Mouse (Mus musculus) MEL (cell line): ENCODE data around the gene Cab39. TPM values are rescaled to one million over a fixed set of nuclear protein-coding genes. Genes with fewer than 3 reads are reported as not detected.

Experiments
- DNase-seq: peaks from one replicate; pipeline ENCODE4 v3.0.0; 2011; ENCODE audit warnings: low read depth, low spot score
- H3K27ac ChIP-seq: 2 replicates; pipeline ENCODE4 v1.5.1; 2012; ENCODE audit warnings: low read depth, mild to moderate bottlenecking, control low read depth, low read length, moderate library complexity; ENCODE audit not compliant: control insufficient read depth
- H3K27me3 ChIP-seq, 2 experiments: fragments of 150-350 bp in 1 of 2; sonication (generic) in 1 of 2; 2 replicates each; pipeline ENCODE4 v1.6.1; 2012; ENCODE audit warnings: low read length in 2 of 2, mild to moderate bottlenecking in 2 of 2, improper control_type of control experiment in 1 of 2, moderate library complexity in 1 of 2; ENCODE audit not compliant: insufficient read depth in 2 of 2, control insufficient read depth in 1 of 2
- H3K36me3 ChIP-seq, 2 experiments: 2 replicates each; pipeline ENCODE4 v1.6.1; 2012 to 2014; ENCODE audit warnings: low read length in 2 of 2, improper control_type of control experiment in 1 of 2, inconsistent platforms in 1 of 2, mild to moderate bottlenecking in 1 of 2; ENCODE audit not compliant: insufficient read depth in 2 of 2, control insufficient read depth in 1 of 2
- H3K4me1 ChIP-seq, 2 experiments: fragments of 150-350 bp in 1 of 2; sonication (generic) in 1 of 2; 2 replicates each; pipeline ENCODE4 v1.6.1; 2012; ENCODE audit warnings: low read length in 2 of 2, improper control_type of control experiment in 1 of 2, mild to moderate bottlenecking in 1 of 2; ENCODE audit not compliant: insufficient read depth in 2 of 2, control insufficient read depth in 1 of 2
- H3K4me3 ChIP-seq, 2 experiments: fragments of 150-350 bp in 1 of 2; sonication (generic) in 1 of 2; 2 replicates each; pipeline ENCODE4 v1.5.1; 2012; ENCODE audit warnings: low read depth in 2 of 2, low read length in 2 of 2, mild to moderate bottlenecking in 2 of 2, moderate library complexity in 2 of 2, control low read depth in 1 of 2, improper control_type of control experiment in 1 of 2; ENCODE audit not compliant: control insufficient read depth in 1 of 2, insufficient read depth in 1 of 2
- H3K79me2 ChIP-seq: 2 replicates; pipeline ENCODE4 v1.6.1; 2012; ENCODE audit warnings: mild to moderate bottlenecking, low read length, moderate library complexity; ENCODE audit not compliant: control insufficient read depth, poor library complexity, insufficient read depth
- H3K9ac ChIP-seq: 2 replicates; pipeline ENCODE4 v1.6.1; 2012; ENCODE audit warnings: low read depth, mild to moderate bottlenecking, control low read depth, low read length, moderate library complexity; ENCODE audit not compliant: control insufficient read depth, poor library complexity, severe bottlenecking
- H3K9me3 ChIP-seq: fragments of 150-350 bp; sonication (generic); replicated peaks from 2 replicates; pipeline ENCODE4 v1.6.1; 2012; ENCODE audit warnings: mild to moderate bottlenecking, low read length, improper control_type of control experiment, moderate library complexity; ENCODE audit not compliant: insufficient read depth
- BHLHE40 ChIP-seq: IDR thresholded peaks from 2 replicates; pipeline ENCODE4 v1.6.1; 2012; ENCODE audit warnings: low read depth, mild to moderate bottlenecking, inconsistent platforms, low read length, improper control_type of control experiment, borderline replicate concordance
- CHD1 ChIP-seq: IDR thresholded peaks from 2 replicates; pipeline ENCODE4 v1.6.1; 2012; ENCODE audit warnings: low read depth, mild to moderate bottlenecking, inconsistent platforms, low read length, improper control_type of control experiment
- CTCF ChIP-seq, 3 experiments: IDR thresholded peaks in 2 of 3; conservative IDR thresholded peaks in 1 of 3; 2 replicates each; pipeline ENCODE4 v1.5.1; 2011 to 2012; ENCODE audit warnings: low read length in 3 of 3, low read depth in 2 of 3, mild to moderate bottlenecking in 2 of 3, improper control_type of control experiment in 1 of 3, inconsistent platforms in 1 of 3, mixed read lengths in 1 of 3, moderate library complexity in 1 of 3; ENCODE audit not compliant: control insufficient read depth in 1 of 3, insufficient read depth in 1 of 3, poor library complexity in 1 of 3, severe bottlenecking in 1 of 3
- ETS1 ChIP-seq: IDR thresholded peaks from 2 replicates; pipeline ENCODE4 v1.6.1; 2012; ENCODE audit warnings: low read depth, mild to moderate bottlenecking, inconsistent platforms, low read length, improper control_type of control experiment, moderate library complexity
- GATA1 ChIP-seq: IDR thresholded peaks from 2 replicates; pipeline ENCODE4 v1.6.1; 2011; ENCODE audit warnings: low read depth, low read length, improper control_type of control experiment
- HCFC1 ChIP-seq: IDR thresholded peaks from 2 replicates; pipeline ENCODE4 v1.6.1; 2012; ENCODE audit warnings: low read depth, mild to moderate bottlenecking, inconsistent platforms, low read length, improper control_type of control experiment, moderate library complexity
- KAT2A ChIP-seq: conservative IDR thresholded peaks from 2 replicates; pipeline ENCODE4 v1.6.1; 2012; ENCODE audit warnings: low read depth, low read length, improper control_type of control experiment, inconsistent platforms
- MAFK ChIP-seq: IDR thresholded peaks from 2 replicates; pipeline ENCODE4 v1.6.1; 2011; ENCODE audit warnings: low read depth, mild to moderate bottlenecking, low read length, improper control_type of control experiment, borderline replicate concordance
- MAX ChIP-seq: IDR thresholded peaks from 2 replicates; pipeline ENCODE4 v1.6.1; 2011; ENCODE audit warnings: low read length, improper control_type of control experiment
- MXI1 ChIP-seq: IDR thresholded peaks from 2 replicates; pipeline ENCODE4 v1.6.1; 2011; ENCODE audit warnings: mild to moderate bottlenecking, low read depth, low read length, improper control_type of control experiment
- MYB ChIP-seq: IDR thresholded peaks from 2 replicates; pipeline ENCODE4 v1.6.1; 2011; ENCODE audit warnings: mild to moderate bottlenecking, low read depth, low read length, improper control_type of control experiment
- MYC ChIP-seq: IDR thresholded peaks from 2 replicates; pipeline ENCODE4 v1.6.1; 2011; ENCODE audit warnings: low read depth, mild to moderate bottlenecking, low read length, improper control_type of control experiment, moderate library complexity
- NELFE ChIP-seq: IDR thresholded peaks from 2 replicates; pipeline ENCODE4 v1.6.1; 2011; ENCODE audit warnings: low read depth, low read length, improper control_type of control experiment
- POLR2A ChIP-seq, 2 experiments: IDR thresholded peaks; 2 replicates each; pipeline ENCODE4 v1.6.1; 2011 to 2012; ENCODE audit warnings: low read length in 2 of 2, mild to moderate bottlenecking in 2 of 2, control low read depth in 1 of 2, improper control_type of control experiment in 1 of 2, low read depth in 1 of 2, moderate library complexity in 1 of 2; ENCODE audit not compliant: control insufficient read depth in 1 of 2, insufficient read depth in 1 of 2, poor library complexity in 1 of 2
- POLR2AphosphoS2 ChIP-seq: IDR thresholded peaks from 2 replicates; pipeline ENCODE4 v1.6.1; 2011; ENCODE audit warnings: low read length, improper control_type of control experiment
- POLR2AphosphoS5 ChIP-seq: IDR thresholded peaks from 2 replicates; pipeline ENCODE4 v1.6.1; 2012; ENCODE audit warnings: low read depth, borderline replicate concordance, mild to moderate bottlenecking, inconsistent platforms, low read length, moderate library complexity, mixed read lengths
- RAD21 ChIP-seq: IDR thresholded peaks from 2 replicates; pipeline ENCODE4 v1.6.1; 2011; ENCODE audit warnings: mild to moderate bottlenecking, low read depth, low read length, improper control_type of control experiment
- RCOR1 ChIP-seq: IDR thresholded peaks from 2 replicates; pipeline ENCODE4 v1.6.1; 2012; ENCODE audit warnings: low read depth, mild to moderate bottlenecking, inconsistent platforms, low read length, improper control_type of control experiment
- SMC3 ChIP-seq: IDR thresholded peaks from 2 replicates; pipeline ENCODE4 v1.6.1; 2011; ENCODE audit warnings: low read depth, low read length, improper control_type of control experiment
- TBP ChIP-seq: IDR thresholded peaks from 2 replicates; pipeline ENCODE4 v1.8.0; 2011; ENCODE audit warnings: low read depth, low read length, improper control_type of control experiment
- TCF12 ChIP-seq: IDR thresholded peaks from 2 replicates; pipeline ENCODE4 v1.6.1; 2014; ENCODE audit warnings: low read depth, mild to moderate bottlenecking, inconsistent platforms, low read length, improper control_type of control experiment, moderate library complexity
- UBTF ChIP-seq: IDR thresholded peaks from 2 replicates; pipeline ENCODE4 v1.6.1; 2012; ENCODE audit warnings: low read depth, mild to moderate bottlenecking, inconsistent platforms, low read length, improper control_type of control experiment, moderate library complexity, borderline replicate concordance; ENCODE audit not compliant: insufficient read depth
- USF1 ChIP-seq: IDR thresholded peaks from 2 replicates; pipeline ENCODE4 v1.6.1; 2014; ENCODE audit warnings: low read depth, mild to moderate bottlenecking, inconsistent platforms, low read length, improper control_type of control experiment, moderate library complexity
- ZC3H11A ChIP-seq: IDR thresholded peaks from 2 replicates; pipeline ENCODE4 v1.6.1; 2012; ENCODE audit warnings: low read depth, mild to moderate bottlenecking, inconsistent platforms, low read length, improper control_type of control experiment
- ZKSCAN1 ChIP-seq: IDR thresholded peaks from 2 replicates; pipeline ENCODE4 v1.6.1; 2012; ENCODE audit warnings: low read depth, mild to moderate bottlenecking, inconsistent platforms, low read length, improper control_type of control experiment, moderate library complexity
- ZNF384 ChIP-seq: IDR thresholded peaks from 2 replicates; pipeline ENCODE4 v1.6.1; 2012; ENCODE audit warnings: low read depth, mild to moderate bottlenecking, inconsistent platforms, low read length, improper control_type of control experiment
- polyA plus RNA-seq, 2 experiments: library from polyadenylated mRNA; stranded (reverse) in 1 of 2; unstranded in 1 of 2; fragments of >175 nt in 1 of 2; fragments of >200 nt in 1 of 2; gene quantifications; 2 replicates each; pipeline versions ENCODE4 v1.2.1 to v1.2.4; 2012; ENCODE audit warnings: low replicate concordance in 2 of 2, low read depth in 1 of 2; ENCODE audit not compliant: insufficient read length in 2 of 2, insufficient read depth in 1 of 2, missing spikeins in 1 of 2
- total RNA-seq: library from RNA; depleted of rRNA; stranded (reverse); fragments of 300-350 nt; gene quantifications from 2 replicates; pipeline ENCODE4 v1.2.3, GENCODE M21; 2012

The Cab39 gene
- total and polyA plus RNA-seq, 3 experiments = 66.5 to 144 (median 68.7) TPM

GRCm38 (mm10) chr1:85843291-85843863 is 50.1 kb downstream of the Cab39 start:
- no peaks in the 10 kb centered on the region for H3K9me3 ChIP-seq
- peaks cover 18 to 25% of the 10 kb centered on the region in 2 experiments for H3K36me3 ChIP-seq
- no peak overlapping the region for H3K27ac ChIP-seq

GRCm38 (mm10) chr1:85844981-85845380 is 51.7 kb downstream of the Cab39 start:
- DNase-seq = no peak
- Histone ChIP-seq H3K27ac (no peak overlapping the region), H3K9me3 (no peaks in the 10 kb centered on the region), H3K4me3 (no peak overlapping the region), H3K9ac (no peak overlapping the region), H3K36me3 (peaks cover 3 to 29% of the 10 kb centered on the region in 2 experiments), H3K27me3 (no peaks in the 10 kb centered on the region), H3K79me2 (no peaks in the 10 kb centered on the region), H3K4me1 (peaks cover 2 to 3% of the 10 kb centered on the region in 2 experiments; a peak in 2 of 4 replicates)
- TF ChIP-seq NELFE = no peak
- no peak for TF ChIP-seq USF1
- TF ChIP-seq HCFC1 = no peak
- TF ChIP-seq MYC = no peak
- no peak for TF ChIP-seq ZC3H11A
- TF ChIP-seq TCF12 = no peak
- no peak for TF ChIP-seq ZKSCAN1
- no peak for TF ChIP-seq MYB
- no peak for TF ChIP-seq MAFK
- TF ChIP-seq UBTF = no peak
- TF ChIP-seq RAD21 = no peak
- no peak for TF ChIP-seq ETS1
- no peak for TF ChIP-seq POLR2A (IDR thresholded peaks at IDR 0.05; ENCODE audit: control insufficient read depth in 1 of 2, insufficient read depth in 1 of 2, low read depth in 1 of 2, low read length in 2 of 2, poor library complexity in 1 of 2)

More at GRCm38 (mm10) chr1:85843291-85843863, 50.1 kb downstream of the Cab39 start:
- no peak overlapping the region for H3K4me3 ChIP-seq
- no peaks in the 10 kb centered on the region for H3K27me3 ChIP-seq
- H3K4me1 ChIP-seq = peaks cover 8 to 13% of the 10 kb centered on the region in 2 experiments
- no peak for TF ChIP-seq KAT2A
- TF ChIP-seq MAX = no peak
- peaks cover 2% of the 10 kb centered on the region; the same call in 1 of the 2 replicates for H3K79me2 ChIP-seq
- H3K9ac ChIP-seq = no peak overlapping the region
- no peak for DNase-seq

GRCm38 (mm10) chr1:85845476-85845875 is 52.2 kb downstream of the Cab39 start:
- Histone ChIP-seq H3K27me3 (no peaks in the 10 kb centered on the region), H3K36me3 (peaks cover 0 to 32% of the 10 kb centered on the region in 2 experiments; a peak in 3 of 4 replicates), H3K27ac (no peak overlapping the region), H3K4me1 (peaks cover 0 to 2% of the 10 kb centered on the region in 2 experiments; a peak in 1 of 4 replicates), H3K79me2 (no peaks in the 10 kb centered on the region), H3K9me3 (no peaks in the 10 kb centered on the region), H3K4me3 (no peak overlapping the region), H3K9ac (no peak overlapping the region)
- no peak for DNase-seq
- TF ChIP-seq POLR2AphosphoS2 = no peak
- no peak for TF ChIP-seq MXI1
- no peak for TF ChIP-seq RAD21
- no peak for TF ChIP-seq RCOR1
- TF ChIP-seq BHLHE40 = no peak
- no peak for TF ChIP-seq MYB
- no peak for TF ChIP-seq MAFK
- no peak for TF ChIP-seq SMC3
- no peak for TF ChIP-seq CTCF (IDR thresholded peaks at IDR 0.05 in 2 of 3, conservative IDR thresholded peaks at IDR 0.05 in 1 of 3; ENCODE audit: control insufficient read depth in 1 of 3, insufficient read depth in 1 of 3, low read depth in 2 of 3, low read length in 3 of 3, poor library complexity in 1 of 3, severe bottlenecking in 1 of 3)
- TF ChIP-seq HCFC1 = no peak
- no peak for TF ChIP-seq POLR2AphosphoS5
- TF ChIP-seq CHD1 = no peak
- TF ChIP-seq GATA1 = no peak
- no peak for TF ChIP-seq ZNF384
- TF ChIP-seq TBP = no peak
